Mouse (Mus musculus) megakaryocyte, embryonic 14.5 days (primary cell): Measurements from ENCODE around the gene Nfe2l3. TPM values are rescaled to one million over a fixed set of nuclear protein-coding genes. Genes with fewer than 3 reads are reported as not detected.
A peak's percentile ranks its signal among the peaks of the same experiment; 100 is the strongest.
"Not testable (repeated sequence)": the region's sequence is repeated elsewhere in the genome, so short reads cannot be mapped to it uniquely, and the experiment has no call there.

ENCODE experiments used
- H3K27me3 ChIP-seq: replicated peaks from 2 replicates; pipeline ENCODE3; 2012; ENCODE audit warnings: inconsistent platforms
- H3K36me3 ChIP-seq: replicated peaks from 2 replicates; pipeline ENCODE3; 2012; ENCODE audit warnings: low read length, inconsistent platforms, mixed read lengths
- H3K4me1 ChIP-seq: 2 replicates; pipeline ENCODE4 v1.6.1; 2012; ENCODE audit warnings: inconsistent platforms
- H3K4me3 ChIP-seq: replicated peaks from 2 replicates; pipeline ENCODE3; 2012; ENCODE audit warnings: moderate library complexity, mild to moderate bottlenecking, inconsistent platforms
- H3K9me3 ChIP-seq: 2 replicates; pipeline ENCODE4 v1.6.1; 2012; ENCODE audit warnings: inconsistent platforms
- FLI1 ChIP-seq: IDR thresholded peaks from 2 replicates; pipeline ENCODE4 v1.6.1; 2012; ENCODE audit warnings: low read length, inconsistent platforms, mixed read lengths
- GATA1 ChIP-seq: IDR thresholded peaks from 3 replicates; pipeline ENCODE4 v1.6.1; 2012; ENCODE audit warnings: mixed read lengths, low read length, inconsistent platforms, borderline replicate concordance
- polyA plus RNA-seq: library from polyadenylated mRNA; stranded (reverse); fragments of >175 nt; gene quantifications from 2 replicates; pipeline ENCODE4 v1.2.3, GENCODE M21; 2012; ENCODE audit warnings: low replicate concordance; ENCODE audit not compliant: insufficient read depth

The Nfe2l3 gene
- polyA plus RNA-seq, 1 experiment: not detected

DNA sequence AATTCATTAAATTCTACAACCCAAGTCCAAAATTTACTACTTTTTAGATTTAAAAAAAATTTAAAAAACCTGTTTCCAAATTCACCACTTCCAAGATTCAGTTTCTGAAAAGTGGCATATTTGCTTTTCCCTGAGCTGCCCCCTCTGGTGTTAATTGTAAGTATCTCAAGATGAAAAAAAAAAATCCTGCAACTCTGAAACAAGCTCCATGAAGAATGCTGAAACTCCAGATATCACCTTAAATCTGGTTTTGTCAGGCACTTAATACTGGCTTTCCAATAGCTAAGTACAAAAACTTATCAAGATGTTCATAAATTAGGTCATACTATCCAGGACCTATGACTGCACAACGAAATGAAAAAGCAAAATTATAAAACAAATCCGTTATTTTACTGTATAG is 35.2 kb downstream of the Nfe2l3 start:
- TF ChIP-seq GATA1: no peak
- no peak for TF ChIP-seq FLI1
- H3K27me3 ChIP-seq: no peaks in the 10 kb centered on the region
- peaks cover 46% of the 10 kb centered on the region for H3K4me1 ChIP-seq
- no peaks in the 10 kb centered on the region for H3K9me3 ChIP-seq
- H3K36me3 ChIP-seq: peaks cover 50% of the 10 kb centered on the region
- peak overlapping the region; percentile 97 for H3K4me3 ChIP-seq

DNA sequence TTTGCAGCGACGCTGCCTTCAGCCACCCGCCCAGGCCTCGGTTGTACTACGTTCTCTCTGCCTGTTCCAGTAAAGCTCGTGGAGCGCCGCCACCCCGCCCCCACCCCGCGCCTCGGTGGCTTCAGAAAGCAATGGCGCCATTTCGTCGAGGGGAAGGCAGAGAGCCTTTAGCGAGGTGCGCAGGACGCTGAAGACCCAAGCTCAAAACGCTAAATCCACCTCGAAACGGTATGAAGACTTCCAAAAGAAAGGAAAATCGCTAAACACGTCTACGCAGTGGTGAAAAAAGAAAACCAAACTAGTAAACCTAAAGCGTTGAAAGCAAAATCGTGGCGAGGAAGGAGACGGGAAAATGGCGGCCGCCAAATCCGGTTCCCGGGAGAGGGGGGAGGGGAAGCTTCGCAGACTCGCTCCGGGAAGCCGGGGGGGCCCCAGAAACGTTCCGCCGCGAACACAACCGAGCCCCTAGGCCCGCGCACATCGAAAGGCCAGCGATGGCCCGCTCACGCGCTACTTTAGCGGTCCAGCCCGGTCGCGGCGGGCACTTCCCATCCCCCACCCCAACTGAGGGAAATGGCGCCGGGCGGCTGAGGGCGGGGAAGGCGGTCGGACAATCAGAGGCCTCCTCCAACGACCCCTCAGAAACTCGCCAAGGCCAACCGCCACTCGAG is 36.6 kb downstream of the Nfe2l3 start:
- Histone ChIP-seq H3K27me3 (no peaks in the 10 kb centered on the region), H3K36me3 (peaks cover 52% of the 10 kb centered on the region), H3K9me3 (no peaks in the 10 kb centered on the region), H3K4me1 (peaks cover 41% of the 10 kb centered on the region), H3K4me3 (peak overlapping the region; percentile 97)
- TF ChIP-seq GATA1: no peak
- TF ChIP-seq FLI1: no peak

DNA sequence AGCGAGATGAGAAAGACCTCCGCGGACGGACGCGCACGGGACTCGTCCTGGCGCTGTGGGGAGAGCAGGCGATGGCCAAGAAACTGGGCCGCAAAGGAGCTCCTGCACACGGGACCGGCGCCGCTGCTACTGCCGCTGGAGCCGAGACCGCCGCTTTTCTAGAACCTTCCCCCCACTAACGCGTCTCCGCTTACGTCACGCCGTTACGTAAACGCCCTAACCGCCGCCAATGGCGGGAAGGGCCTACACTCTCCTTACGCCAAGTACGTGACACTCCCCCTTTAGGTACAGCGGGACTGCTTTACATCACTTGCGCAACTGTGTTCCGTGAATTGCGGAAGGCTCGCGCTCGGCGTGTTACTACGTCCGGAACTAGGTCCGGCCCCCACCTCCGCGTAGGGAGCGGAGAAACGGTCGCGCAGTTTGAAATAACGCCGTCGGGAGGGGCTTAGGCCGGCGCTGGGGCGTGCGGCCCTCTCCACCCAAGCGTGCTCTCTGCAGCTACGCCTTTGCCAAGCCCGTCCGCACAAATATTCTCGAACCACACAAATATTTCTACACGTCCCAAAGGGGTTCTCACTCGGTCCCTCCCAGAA is 37.3 kb downstream of the Nfe2l3 start, which contains the start of gene Hnrnpa2b1:
Gene Hnrnpa2b1 (minus strand): TSS at position 180 of the 596 bp plus-strand sequence.
- no peaks in the 10 kb centered on the region for H3K9me3 ChIP-seq
- no peaks in the 10 kb centered on the region for H3K27me3 ChIP-seq
- TF ChIP-seq GATA1: no peak
- TF ChIP-seq FLI1: no peak; the same call in 1 of the 2 replicates
- peak within 1 kb of the TSS; percentile 97 for H3K4me3 ChIP-seq
- H3K36me3 ChIP-seq: peaks cover 52% of the 10 kb centered on the region
- H3K4me1 ChIP-seq: peaks cover 38% of the 10 kb centered on the region

DNA sequence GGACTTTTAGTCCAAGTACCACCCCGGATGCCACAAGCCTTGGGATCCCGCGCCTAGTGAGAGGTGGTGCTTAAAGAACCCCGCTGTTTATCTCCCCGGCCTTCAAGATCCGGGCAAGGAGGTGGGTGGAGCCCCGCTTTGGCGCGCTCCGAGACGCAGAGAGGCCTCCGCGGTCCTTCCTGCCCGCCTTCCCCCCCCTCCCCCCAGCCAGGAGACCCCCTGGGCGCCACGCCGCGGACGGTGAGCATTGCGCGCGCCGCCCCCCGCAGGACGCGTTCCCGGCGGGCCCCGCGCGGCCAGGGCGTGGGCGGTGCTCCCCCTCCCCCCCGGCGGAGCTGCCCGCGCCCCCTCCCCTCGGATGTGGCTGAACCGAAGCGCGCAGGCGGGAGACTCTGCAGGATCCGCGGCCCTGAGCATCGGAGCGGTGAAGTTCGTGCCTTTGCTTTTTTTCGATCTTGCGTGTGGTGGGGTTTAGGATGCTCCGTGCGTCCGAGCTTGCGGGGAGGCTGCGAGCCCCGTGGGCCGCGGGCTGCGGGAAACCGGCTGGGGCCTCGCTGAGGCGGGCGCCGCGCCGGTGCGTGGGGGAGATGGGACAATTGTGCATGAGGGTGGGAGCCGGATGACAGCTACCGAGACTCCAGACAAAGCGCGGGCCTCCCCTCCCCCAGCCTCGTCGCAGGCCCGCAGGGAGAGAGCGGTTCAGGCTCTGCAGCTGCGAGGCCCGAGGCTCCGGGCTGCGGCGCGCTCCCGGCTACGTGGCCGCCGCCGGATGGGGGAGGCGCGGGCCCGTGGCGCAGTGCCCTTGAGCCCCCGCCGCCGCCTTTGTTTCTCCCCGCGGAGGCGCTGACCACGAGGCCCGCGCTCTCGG is 38.1 kb downstream of the Nfe2l3 start, which contains the start of gene Cbx3:
Gene Cbx3 (plus strand): TSS at position 50 of the 868 bp plus-strand sequence.
- no peaks in the 10 kb centered on the region for H3K9me3 ChIP-seq
- H3K4me1 ChIP-seq: peaks cover 33% of the 10 kb centered on the region
- H3K36me3 ChIP-seq: peaks cover 52% of the 10 kb centered on the region
- TF ChIP-seq GATA1: no peak
- TF ChIP-seq FLI1: no peak
- peak within 1 kb of the TSS; percentile 97 for H3K4me3 ChIP-seq
- H3K27me3 ChIP-seq: no peaks in the 10 kb centered on the region

DNA sequence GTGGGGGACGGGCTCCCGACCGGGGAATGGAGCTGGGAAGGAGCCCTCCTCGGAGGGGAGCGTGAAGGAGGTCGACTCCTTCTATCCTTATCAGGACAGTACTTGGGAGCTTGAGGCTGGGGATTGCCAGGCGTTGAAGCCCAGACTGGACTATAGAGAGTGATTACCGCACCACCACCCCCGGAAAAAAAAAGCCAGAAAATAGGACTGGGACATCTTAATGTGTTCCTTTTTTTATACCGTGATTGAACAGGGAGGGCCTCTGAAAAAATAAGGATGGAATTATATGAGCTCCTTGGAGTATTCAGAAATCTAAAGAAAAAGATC is 38.7 kb downstream of the Nfe2l3 start:
- peak overlapping the region; percentile 97 for H3K4me3 ChIP-seq
- H3K9me3 ChIP-seq: no peaks in the 10 kb centered on the region
- TF ChIP-seq GATA1 (no peak), FLI1 (no peak)
- no peaks in the 10 kb centered on the region for H3K27me3 ChIP-seq
- peaks cover 52% of the 10 kb centered on the region for H3K36me3 ChIP-seq
- peaks cover 27% of the 10 kb centered on the region for H3K4me1 ChIP-seq

DNA sequence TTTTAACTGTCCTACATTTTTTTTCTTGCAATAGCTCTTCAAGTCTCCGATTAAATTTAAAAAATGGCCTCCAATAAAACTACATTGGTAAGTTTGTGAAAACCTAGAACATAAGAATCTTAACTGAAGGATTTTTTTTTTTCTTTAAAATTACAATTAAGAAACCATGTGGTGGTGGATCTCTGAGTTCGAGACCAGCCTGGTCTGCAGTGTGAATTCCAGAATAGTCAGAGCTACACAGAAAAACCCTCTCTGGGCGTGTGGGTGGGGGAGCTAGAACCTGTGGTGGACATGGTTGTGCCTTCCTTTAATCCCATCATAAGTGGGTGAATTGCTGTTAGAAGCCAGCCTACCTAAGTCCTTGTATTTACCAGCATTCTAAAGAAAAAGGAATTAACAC is 39.3 kb downstream of the Nfe2l3 start:
- no peaks in the 10 kb centered on the region for H3K9me3 ChIP-seq
- H3K4me3 ChIP-seq: peak overlapping the region; percentile 97

GRCm38 (mm10) chr6:51472213-51472612 is 39.7 kb downstream of the Nfe2l3 start:
- Histone ChIP-seq H3K27me3 (no peaks in the 10 kb centered on the region), H3K9me3 (no peaks in the 10 kb centered on the region), H3K4me3 (peak overlapping the region; percentile 97), H3K36me3 (peaks cover 51% of the 10 kb centered on the region), H3K4me1 (peaks cover 20% of the 10 kb centered on the region)
- TF ChIP-seq FLI1: no peak
- TF ChIP-seq GATA1: no peak

More for the DNA sequence above, 39.3 kb downstream of the Nfe2l3 start:
- Histone ChIP-seq H3K27me3 (no peaks in the 10 kb centered on the region), H3K36me3 (peaks cover 52% of the 10 kb centered on the region), H3K4me1 (peaks cover 23% of the 10 kb centered on the region)
- TF ChIP-seq FLI1: no peak
- no peak for TF ChIP-seq GATA1

GRCm38 (mm10) chr6:51479136-51479731 is 46.8 kb downstream of the Nfe2l3 start:
- Histone ChIP-seq H3K9me3 (no peaks in the 10 kb centered on the region), H3K36me3 (peaks cover 87% of the 10 kb centered on the region), H3K4me3 (no peak overlapping the region), H3K4me1 (peaks cover 6% of the 10 kb centered on the region; the same call in 1 of the 2 replicates), H3K27me3 (no peaks in the 10 kb centered on the region)
- TF ChIP-seq FLI1: no peak
- TF ChIP-seq GATA1: no peak

DNA sequence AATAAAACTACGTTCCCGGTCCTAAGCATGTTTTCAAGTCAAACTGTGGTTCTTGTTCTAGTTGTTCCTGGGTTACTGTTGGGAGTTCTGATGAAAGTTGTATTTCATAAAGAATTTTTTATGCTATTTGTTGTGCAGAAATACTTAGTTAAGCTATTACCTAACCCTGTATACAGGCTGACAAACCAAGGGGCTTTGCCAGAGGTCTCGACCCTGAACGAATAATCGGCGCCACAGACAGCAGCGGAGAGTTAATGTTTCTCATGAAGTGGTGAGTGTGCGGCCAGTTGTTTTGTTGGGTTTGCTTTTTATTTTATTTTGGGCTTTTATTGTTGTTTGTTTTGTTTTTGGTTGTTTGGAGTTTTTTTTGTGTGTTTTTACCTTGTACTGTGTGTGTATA is 49.1 kb downstream of the Nfe2l3 start:
- peaks cover 66% of the 10 kb centered on the region for H3K36me3 ChIP-seq
- H3K9me3 ChIP-seq: no peaks in the 10 kb centered on the region
- peaks cover 18% of the 10 kb centered on the region for H3K4me1 ChIP-seq
- TF ChIP-seq FLI1 (no peak), GATA1 (no peak)
- no peak overlapping the region for H3K4me3 ChIP-seq
- H3K27me3 ChIP-seq: no peaks in the 10 kb centered on the region

GRCm38 (mm10) chr6:51483861-51484260 is 51.4 kb downstream of the Nfe2l3 start:
- H3K36me3 ChIP-seq: peaks cover 56% of the 10 kb centered on the region
- peaks cover 22% of the 10 kb centered on the region for H3K9me3 ChIP-seq
- no peak overlapping the region for H3K4me3 ChIP-seq
- peaks cover 19% of the 10 kb centered on the region for H3K4me1 ChIP-seq
- H3K27me3 ChIP-seq: no peaks in the 10 kb centered on the region
- no peak for TF ChIP-seq FLI1
- TF ChIP-seq GATA1: no peak

DNA sequence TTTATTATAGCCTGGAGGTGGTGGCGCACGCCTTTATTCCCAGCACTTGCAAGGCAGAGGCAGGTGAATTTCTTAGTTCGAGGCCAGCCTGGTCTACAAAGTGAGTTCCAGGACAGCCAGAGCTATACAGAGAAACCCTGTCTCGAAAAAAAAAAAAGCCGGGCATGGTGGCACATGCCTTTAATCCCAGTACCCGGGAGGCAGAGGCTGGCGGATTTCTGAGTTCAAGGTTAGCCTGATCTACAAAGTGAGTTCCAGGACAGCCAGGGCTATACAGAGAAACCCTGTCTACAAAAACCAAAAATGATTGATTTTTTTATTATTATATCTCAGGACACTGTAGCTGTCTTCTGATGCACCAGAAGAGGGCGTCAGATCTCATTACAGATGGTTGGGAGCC is 52.1 kb downstream of the Nfe2l3 start:
- H3K9me3 ChIP-seq: peaks cover 28% of the 10 kb centered on the region
- not testable (repeated sequence) for H3K27me3 ChIP-seq, H3K4me3 ChIP-seq
- peaks cover 16% of the 10 kb centered on the region for H3K4me1 ChIP-seq
- H3K36me3 ChIP-seq: peaks cover 49% of the 10 kb centered on the region
